Mouse (Mus musculus) stomach, embryonic 16.5 days (tissue): ENCODE measurements around the gene Wls. TPM values are rescaled to one million over a fixed set of nuclear protein-coding genes. Genes with fewer than 3 reads are reported as not detected.

Experiments
- ATAC-seq: fragments of 200-750 bp; cut with Nextera tagmentation; 2 replicates; pipeline ENCODE4 v1.8.0; 2017; ENCODE audit warnings: moderate number of reproducible peaks, moderate TSS enrichment; ENCODE audit not compliant: insufficient read depth, low FRiP score
- H3K27ac ChIP-seq: fragments of 300-500 bp; sonication (generic); 2 replicates; pipeline ENCODE4 v1.5.1; 2014; ENCODE audit warnings: low read length
- H3K27me3 ChIP-seq: fragments of 300-500 bp; sonication (generic); 2 replicates; pipeline ENCODE4 v1.6.1; 2014; ENCODE audit warnings: low read length, control low read depth, mixed read lengths; ENCODE audit not compliant: control insufficient read depth, insufficient read depth
- H3K36me3 ChIP-seq: fragments of 300-500 bp; sonication (generic); 2 replicates; pipeline ENCODE4 v1.6.1; 2014; ENCODE audit warnings: low read length; ENCODE audit not compliant: control insufficient read depth, insufficient read depth
- H3K4me1 ChIP-seq: fragments of 300-500 bp; sonication (generic); 2 replicates; pipeline ENCODE4 v1.6.1; 2014; ENCODE audit warnings: low read length, control low read depth, mixed read lengths; ENCODE audit not compliant: control insufficient read depth, insufficient read depth
- H3K4me2 ChIP-seq: fragments of 300-500 bp; sonication (generic); 2 replicates; pipeline ENCODE4 v1.6.1; 2014; ENCODE audit warnings: low read depth, low read length, mixed read lengths
- H3K4me3 ChIP-seq: fragments of 300-500 bp; sonication (generic); replicated peaks from 2 replicates; pipeline ENCODE4 v1.5.1; 2014; ENCODE audit warnings: mild to moderate bottlenecking, low read length
- H3K9ac ChIP-seq: fragments of 300-500 bp; sonication (generic); 2 replicates; pipeline ENCODE4 v1.6.1; 2014; ENCODE audit warnings: low read length
- H3K9me3 ChIP-seq: fragments of 300-500 bp; sonication (generic); replicated peaks from 2 replicates; pipeline ENCODE4 v1.6.1; 2016; ENCODE audit warnings: low read length, control low read depth; ENCODE audit not compliant: control insufficient read depth
- WGBS: fragments of 180-500 bp; shearing (Covaris S2); extraction: QIAGEN DNeasy Blood & Tissue Kit; methylation state at CpG from one replicate; pipeline ENCODE4 v1.1.7; 2014; 5-methylcytosine and 5-hydroxymethylcytosine counted together
- polyA plus RNA-seq: library from polyadenylated mRNA; unstranded; fragments of >200 nt; fragmentation: Nextera tagmentation; extraction: Ambion mirVana; gene quantifications from 2 replicates; pipeline ENCODE4 v1.2.1, GENCODE M21; 2015

The Wls gene
- polyA plus RNA-seq, 1 experiment from 2014 or later = 108 TPM

- H3K4me1 ChIP-seq = peaks cover 7% of the 10 kb centered on the region
- WGBS = 82% methylated on average over 5 of the region's 5 CpGs
- H3K9me3 ChIP-seq = no peaks in the 10 kb centered on the region
- no peak overlapping the region for H3K4me2 ChIP-seq
- no peak overlapping the region for H3K27ac ChIP-seq
- ATAC-seq = no peak
- H3K9ac ChIP-seq = no peak overlapping the region
- H3K27me3 ChIP-seq = no peaks in the 10 kb centered on the region
- H3K36me3 ChIP-seq = no peaks in the 10 kb centered on the region
- no peak overlapping the region for H3K4me3 ChIP-seq
Observed at GRCm38 (mm10) chr3:159890176-159891056, 50.9 kb downstream of the Wls start.

DNA sequence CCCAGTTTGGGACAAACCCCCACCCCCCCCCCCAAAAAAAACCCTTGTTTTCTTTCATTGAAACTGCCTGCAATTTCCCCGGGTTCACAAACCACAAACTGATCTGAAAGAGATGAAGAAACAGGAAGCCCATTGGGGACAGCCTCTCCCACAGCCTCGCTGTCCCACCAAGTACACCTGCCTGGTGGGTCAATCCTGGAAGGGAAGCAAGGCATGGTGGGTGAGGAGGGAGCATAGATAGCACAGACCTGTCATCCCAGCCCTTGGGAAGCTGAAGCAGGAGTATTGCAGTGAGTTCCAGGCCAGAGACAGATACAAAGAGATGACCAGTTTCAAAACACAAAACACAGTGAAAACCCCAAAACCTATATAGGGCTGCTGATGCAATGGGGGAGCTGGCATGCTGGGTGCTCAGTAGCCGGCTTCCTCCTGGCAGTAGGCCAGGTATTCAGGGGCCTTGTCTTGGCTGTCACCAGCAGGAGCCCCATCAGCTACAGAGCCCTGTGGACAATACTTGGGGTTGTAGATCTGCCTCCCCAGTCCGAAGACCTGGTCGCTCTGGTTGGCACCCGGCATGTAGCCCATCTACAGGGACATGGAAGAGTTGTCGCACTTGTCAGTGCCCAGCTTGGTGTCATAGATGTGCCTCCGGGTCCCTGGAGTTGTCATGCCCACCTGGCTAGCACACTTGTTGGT is 51.7 kb downstream of the Wls start:
- H3K27ac ChIP-seq = no peak overlapping the region
- no peak overlapping the region for H3K4me3 ChIP-seq
- WGBS = 93% methylated on average over 8 of the region's 8 CpGs
- no peak overlapping the region for H3K4me2 ChIP-seq
- H3K9ac ChIP-seq = no peak overlapping the region
- no peak for ATAC-seq
- H3K9me3 ChIP-seq = no peaks in the 10 kb centered on the region
- no peaks in the 10 kb centered on the region for H3K27me3 ChIP-seq
- no peaks in the 10 kb centered on the region for H3K36me3 ChIP-seq
- peaks cover under 1% of the 10 kb centered on the region; the same call in 1 of the 2 replicates for H3K4me1 ChIP-seq

DNA sequence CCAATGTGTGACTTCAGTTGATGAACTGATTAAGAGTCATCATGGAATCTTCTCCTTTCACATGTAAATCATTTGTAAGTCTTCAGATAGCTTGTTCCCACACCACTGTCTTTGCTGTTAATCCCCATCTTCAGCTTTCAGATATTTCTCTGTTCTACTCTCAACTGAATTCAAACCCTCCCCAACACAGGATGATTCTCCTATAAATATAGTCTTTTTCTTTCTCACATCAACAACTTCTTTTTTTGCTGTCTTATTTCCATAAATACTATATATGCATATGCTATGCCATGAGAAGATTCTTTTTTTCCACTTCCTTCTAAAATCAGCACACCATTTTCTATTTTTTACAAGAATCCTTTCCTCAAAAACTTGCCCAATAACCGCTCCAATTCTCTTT is 67.9 kb downstream of the Wls start:
- WGBS = 91% methylated on average over 1 of the region's 1 CpGs
- Histone ChIP-seq H3K9me3 (no peaks in the 10 kb centered on the region), H3K9ac (no peak overlapping the region), H3K27me3 (no peaks in the 10 kb centered on the region), H3K4me1 (no peaks in the 10 kb centered on the region), H3K36me3 (peaks cover 9% of the 10 kb centered on the region; the same call in 1 of the 2 replicates), H3K4me3 (no peak overlapping the region), H3K27ac (no peak overlapping the region), H3K4me2 (no peak overlapping the region)
- no peak for ATAC-seq

- Histone ChIP-seq H3K4me3 (no peak overlapping the region), H3K9me3 (no peaks in the 10 kb centered on the region), H3K4me2 (no peak overlapping the region), H3K4me1 (no peaks in the 10 kb centered on the region), H3K27ac (no peak overlapping the region), H3K27me3 (no peaks in the 10 kb centered on the region), H3K36me3 (peaks cover 5% of the 10 kb centered on the region; the same call in 1 of the 2 replicates), H3K9ac (no peak overlapping the region)
- ATAC-seq = no peak
- 70% methylated on average over 2 of the region's 2 CpGs for WGBS
Observed at GRCm38 (mm10) chr3:159917328-159918090, 78.0 kb downstream of the Wls start.

Other genes with a start within 250 kb of the Wls start
- gene Rpe65, start 240.5 kb upstream of the Wls start, polyA plus RNA-seq = not detected in 2 replicates